Mouse (Mus musculus): Measurements from ENCODE around the gene Tsen54.

DNA sequence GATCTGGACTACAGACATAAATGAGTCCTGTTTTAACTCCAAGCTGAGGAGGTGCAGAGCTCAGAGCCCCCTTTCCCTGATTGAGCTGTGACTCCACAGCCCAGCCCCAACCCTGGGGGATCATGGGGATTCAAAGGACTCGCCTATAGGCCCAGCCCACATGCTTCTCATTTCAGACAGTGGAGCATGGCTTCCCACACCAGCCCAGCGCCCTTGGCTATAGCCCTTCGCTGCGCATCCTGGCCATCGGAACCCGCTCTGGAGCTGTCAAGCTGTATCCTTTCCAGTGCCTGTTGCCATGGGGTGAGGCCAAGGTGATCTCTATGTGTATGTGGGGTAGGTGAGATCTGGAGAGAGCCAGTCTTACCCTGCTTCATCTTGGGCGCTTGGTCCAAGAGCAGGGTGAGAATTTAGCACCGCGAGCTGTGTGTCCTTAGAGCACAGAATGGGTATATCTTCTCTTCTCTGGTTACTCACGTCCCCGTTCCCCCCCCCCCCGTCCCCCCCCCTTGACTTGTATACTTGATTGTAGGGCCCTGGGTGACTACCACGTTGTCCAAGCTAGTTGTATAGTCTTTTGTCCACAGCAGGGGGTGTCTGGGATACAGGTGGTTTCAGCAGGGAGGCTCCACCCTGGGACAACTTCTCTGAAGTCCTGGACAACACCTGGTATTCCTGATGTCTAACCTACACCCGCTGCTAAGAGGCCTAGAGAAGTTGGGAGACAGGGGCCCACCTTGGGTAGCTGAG lies 28.8 kb downstream of the Tsen54 start:
- TF ChIP-seq TCF12 (IDR thresholded peaks at IDR 0.05; ENCODE audit: insufficient read depth, poor library complexity, severe bottlenecking) (no peak), MAX (IDR thresholded peaks at IDR 0.05; ENCODE audit: low read depth) (no peak), POLR2AphosphoS2 (IDR thresholded peaks at IDR 0.05; ENCODE audit: insufficient read length, low read depth) (no peak), USF1 (IDR thresholded peaks at IDR 0.05; ENCODE audit: low read depth) (no peak), POLR2A (IDR thresholded peaks at IDR 0.05; ENCODE audit: insufficient read length, low read depth) (no peak), TCF3 (IDR thresholded peaks at IDR 0.05; ENCODE audit: insufficient read length, low read depth) (no peak), MYOG (IDR thresholded peaks at IDR 0.05; ENCODE audit: control insufficient read depth in 1 of 3, insufficient read depth in 1 of 3, insufficient read length in 2 of 3, low read depth in 2 of 3) (no peak), E2F4 (IDR thresholded peaks at IDR 0.05; ENCODE audit: insufficient read depth) (no peak), MYOD1 (IDR thresholded peaks at IDR 0.05; ENCODE audit: control insufficient read depth in 1 of 3, insufficient read length in 2 of 3, low read depth in 2 of 3) (no peak), CEBPB (IDR thresholded peaks at IDR 0.05; ENCODE audit: insufficient read depth, poor library complexity, severe bottlenecking) (no peak), SRF (IDR thresholded peaks at IDR 0.05; ENCODE audit: control insufficient read depth, insufficient read length, low read depth) (no peak), REST (IDR thresholded peaks at IDR 0.05; ENCODE audit: insufficient read depth, insufficient read length) (no peak)

Data from myocyte (in vitro differentiated cells).